8 mouse cellular contexts compared by ENCODE assay signal in the genomic region with DNA sequence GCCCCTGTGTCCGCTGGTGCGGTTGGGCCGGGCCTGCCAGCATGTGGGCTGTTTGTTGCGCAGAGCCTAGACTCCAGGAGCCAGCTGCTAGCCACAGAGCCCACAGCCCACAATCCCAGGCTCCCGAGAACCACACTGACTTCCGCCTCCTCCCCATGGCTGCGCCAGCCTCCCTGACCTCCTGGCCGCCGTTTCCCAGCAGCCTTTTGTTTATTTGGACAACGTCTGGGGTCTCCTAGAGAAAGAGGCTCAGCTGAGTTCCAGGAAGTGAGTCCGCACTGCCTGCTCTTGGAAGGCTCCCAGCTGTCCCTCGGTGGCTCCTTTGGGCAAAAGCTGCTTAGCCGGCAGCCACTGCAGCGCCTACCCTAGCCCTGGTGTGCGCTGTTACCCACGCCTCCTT. TPM values are rescaled to one million over a fixed set of nuclear protein-coding genes. Genes with fewer than 3 reads are reported as not detected.
DNase-seq lines count a peak whose midpoint lies in the region; ATAC-seq and TF ChIP-seq lines count a peak whose summit lies in the region.

No protein-coding gene starts in this region.

- H3K4me3 ChIP-seq in embryonic facial prominence, embryonic 10.5 days = peak overlapping the region; percentile 48
- H3K4me3 ChIP-seq in kidney, adult 2 months (ENCODE audit: insufficient read depth, low read depth, low read length) = peak overlapping the region; percentile 2; the same call in 1 of the 2 replicates
- H3K4me3 ChIP-seq in lung, embryonic 14.5 days (ENCODE audit: low read depth, low read length) = peak overlapping the region; percentile 9; the same call in 1 of the 2 replicates

- H3K27me3 ChIP-seq in embryonic facial prominence, embryonic 10.5 days (replicated peaks; ENCODE audit: low read depth, poor library complexity, severe bottlenecking) = no peaks in the 10 kb centered on the region; the same call in 1 of the 2 replicates
- H3K27me3 ChIP-seq in kidney, adult 2 months (replicated peaks; ENCODE audit: control insufficient read depth, insufficient read depth, low read length) = no peaks in the 10 kb centered on the region
- no peaks in the 10 kb centered on the region for H3K27me3 ChIP-seq in lung, embryonic 14.5 days (ENCODE audit: insufficient read depth, low read length)

- H3K9ac ChIP-seq in lung, embryonic 14.5 days = peak overlapping the region; percentile 47

- ATAC-seq in lung, embryonic 14.5 days (ENCODE audit: insufficient read depth) = peak; percentile 92

- no peaks in the 10 kb centered on the region for H3K9me3 ChIP-seq in embryonic facial prominence, embryonic 10.5 days
- H3K9me3 ChIP-seq in lung, embryonic 14.5 days (ENCODE audit: low read depth, low read length) = no peaks in the 10 kb centered on the region

- peak overlapping the region; percentile 82 for H3K27ac ChIP-seq in embryonic facial prominence, embryonic 10.5 days (replicated peaks)
- H3K27ac ChIP-seq in kidney, adult 2 months (ENCODE audit: insufficient read depth, low read depth, low read length) = peak overlapping the region; percentile 61
- peak overlapping the region; percentile 94 for H3K27ac ChIP-seq in lung, embryonic 14.5 days (ENCODE audit: low read depth)

- no peaks in the 10 kb centered on the region for H3K36me3 ChIP-seq in embryonic facial prominence, embryonic 10.5 days (replicated peaks)
- no peaks in the 10 kb centered on the region for H3K36me3 ChIP-seq in kidney, adult 2 months (ENCODE audit: control insufficient read depth, insufficient read depth, low read length)
- no peaks in the 10 kb centered on the region for H3K36me3 ChIP-seq in lung, embryonic 14.5 days (ENCODE audit: insufficient read depth)

- no peak for TF ChIP-seq CTCF in kidney, adult 2 months (conservative IDR thresholded peaks at IDR 0.05; ENCODE audit: insufficient read depth, insufficient read length, low read depth, low read length)
- TF ChIP-seq CTCF in lung, embryonic 14.5 days (IDR thresholded peaks at IDR 0.05; ENCODE audit: low read depth) = no peak

- intact Hi-C loops in left cerebral cortex, postnatal 14 days (cut with DNase I) = no loop called here

- H3K4me2 ChIP-seq in lung, embryonic 14.5 days = peak overlapping the region; percentile 56

- peak; percentile 67 for DNase-seq in ZHBTc4 (ENCODE audit: low read depth, low spot score)
- DNase-seq in embryonic facial prominence, embryonic 10.5 days (ENCODE audit: low spot score) = peak; percentile 85
- DNase-seq in heart, adult 9 months (ENCODE audit: low spot score in 2 of 2) = peak; percentile 88 to 90
- DNase-seq in kidney, adult 2 months = peak; percentile 91
- DNase-seq in lung, embryonic 14.5 days = peak; percentile 93
- peak; percentile 50 for DNase-seq in ovary, postnatal 14 days (ENCODE audit: low spot score)
- no peak for DNase-seq in frontal cortex, postnatal 14 days (ENCODE audit: low spot score in 2 of 2)
- DNase-seq in left cerebral cortex, postnatal 14 days (ENCODE audit: low spot score in 2 of 2) = no peak

- peaks cover 37% of the 10 kb centered on the region for H3K4me1 ChIP-seq in embryonic facial prominence, embryonic 10.5 days
- H3K4me1 ChIP-seq in kidney, adult 2 months (ENCODE audit: control insufficient read depth, insufficient read depth, low read length) = peaks cover 14% of the 10 kb centered on the region
- H3K4me1 ChIP-seq in lung, embryonic 14.5 days (ENCODE audit: insufficient read depth) = peaks cover 14% of the 10 kb centered on the region

- TF ChIP-seq POLR2A in kidney, adult 2 months (IDR thresholded peaks at IDR 0.05; ENCODE audit: low read depth, low read length) = no peak

- WGBS in embryonic facial prominence, embryonic 10.5 days = 7% methylated on average over 16 of the region's 16 CpGs
- WGBS in kidney, adult 2 months = 13% methylated on average over 16 of the region's 16 CpGs
- under 1% methylated on average over 16 of the region's 16 CpGs for WGBS in lung, embryonic 14.5 days

RNA-seq across cellular contexts. Expression of a gene that starts 12.6 kb away (rescaled TPM):
- 15.0 and 17.3 TPM in 2 replicates for polyA plus RNA-seq in embryonic facial prominence, embryonic 10.5 days (2016; fragmentation: Nextera tagmentation; extraction: Ambion mirVana)
- polyA plus RNA-seq in kidney, adult 2 months (2012; rRNA removed) = 31.4 and 37.0 TPM in 2 replicates
- polyA plus RNA-seq in lung, embryonic 14.5 days (2014; fragmentation: Nextera tagmentation; extraction: Ambion mirVana) = 23.0 and 25.0 TPM in 2 replicates
- 10 to 100 TPM; 71.8 to 75.9 TPM for total RNA-seq in left cerebral cortex, postnatal 14 days (2021)

Comparison
In these comparisons a context has a peak if more than half of its experiments do, and no peak if none do; other contexts are left out.
1. DNase-seq: peak in ZHBTc4 (single experiment), embryonic facial prominence, embryonic 10.5 days (single experiment), heart, adult 9 months (2 of 2), kidney, adult 2 months (single experiment), lung, embryonic 14.5 days (single experiment) and ovary, postnatal 14 days (single experiment); none in frontal cortex, postnatal 14 days (0 of 2) and left cerebral cortex, postnatal 14 days (0 of 2).
2. Peak in every context shown above with its lines, with median percentiles within 50 percentile points of each other: H3K27ac ChIP-seq and H3K4me3 ChIP-seq.